Mouse (Mus musculus): ENCODE measurements around the gene Gm4131. TPM values are rescaled to one million over a fixed set of nuclear protein-coding genes. Genes with fewer than 3 reads are reported as not detected.

The Gm4131 gene
- polyA plus RNA-seq, 1 experiment = not detected

- TF ChIP-seq USF1 (IDR thresholded peaks at IDR 0.05; ENCODE audit: low read depth) (no peak), MYOG (IDR thresholded peaks at IDR 0.05; ENCODE audit: control insufficient read depth, extremely low read depth, insufficient read length) (no peak), FOSL1 (IDR thresholded peaks at IDR 0.05; ENCODE audit: insufficient read depth, low read length, poor library complexity, severe bottlenecking) (no peak)
- Histone ChIP-seq H3K27me3 (ENCODE audit: control insufficient read depth, insufficient read depth, insufficient read length) (peaks cover 4% of the 10 kb centered on the region), H3K79me3 (ENCODE audit: low read depth) (no peaks in the 10 kb centered on the region), H3K36me3 (ENCODE audit: control insufficient read depth, insufficient read depth) (no peaks in the 10 kb centered on the region), H3ac (ENCODE audit: control insufficient read depth, insufficient read length, low read depth) (no peak overlapping the region), H3K4me3 (ENCODE audit: insufficient read depth, poor library complexity, severe bottlenecking) (no peak overlapping the region), H3K79me2 (ENCODE audit: control insufficient read depth, insufficient read depth) (no peaks in the 10 kb centered on the region)
Observed at GRCm38 (mm10) chr14:62417501-62417900, 149.2 kb downstream of the Gm4131 start.

GRCm38 (mm10) chr14:62416742-62417134 lies 150.0 kb downstream of the Gm4131 start:
- Histone ChIP-seq H3K27me3 (ENCODE audit: control insufficient read depth, insufficient read depth, insufficient read length) (peaks cover 6% of the 10 kb centered on the region), H3K36me3 (ENCODE audit: control insufficient read depth, insufficient read depth) (no peaks in the 10 kb centered on the region), H3K79me3 (ENCODE audit: low read depth) (no peaks in the 10 kb centered on the region), H3K4me3 (ENCODE audit: insufficient read depth, poor library complexity, severe bottlenecking) (no peak overlapping the region), H3ac (ENCODE audit: control insufficient read depth, insufficient read length, low read depth) (no peak overlapping the region), H3K79me2 (ENCODE audit: control insufficient read depth, insufficient read depth) (no peaks in the 10 kb centered on the region)
- TF ChIP-seq CEBPB (IDR thresholded peaks at IDR 0.05; ENCODE audit: low read depth) (no peak), FOSL1 (IDR thresholded peaks at IDR 0.05; ENCODE audit: insufficient read depth, low read length, poor library complexity, severe bottlenecking) (no peak), CTCF (IDR thresholded peaks at IDR 0.05; ENCODE audit: control insufficient read depth, insufficient read depth, insufficient read length) (no peak), MAX (IDR thresholded peaks at IDR 0.05) (no peak), USF1 (IDR thresholded peaks at IDR 0.05; ENCODE audit: low read depth) (no peak), MYOG (IDR thresholded peaks at IDR 0.05; ENCODE audit: control insufficient read depth, extremely low read depth, insufficient read length) (no peak), MYOD1 (IDR thresholded peaks at IDR 0.05; ENCODE audit: control insufficient read depth, insufficient read length, low read depth) (no peak)

- Histone ChIP-seq H3K27me3 (ENCODE audit: control insufficient read depth, insufficient read depth, insufficient read length) (peaks cover 12% of the 10 kb centered on the region), H3ac (ENCODE audit: control insufficient read depth, insufficient read length, low read depth) (no peak overlapping the region), H3K4me3 (ENCODE audit: insufficient read depth, poor library complexity, severe bottlenecking) (no peak overlapping the region), H3K79me3 (ENCODE audit: low read depth) (no peaks in the 10 kb centered on the region), H3K79me2 (ENCODE audit: control insufficient read depth, insufficient read depth) (no peaks in the 10 kb centered on the region), H3K36me3 (ENCODE audit: control insufficient read depth, insufficient read depth) (no peaks in the 10 kb centered on the region)
- TF ChIP-seq MAX (IDR thresholded peaks at IDR 0.05) = no peak
Observed at GRCm38 (mm10) chr14:62416007-62416741, 150.5 kb downstream of the Gm4131 start.

Other genes starting within 250 kb of the Gm4131 start
- gene Gucy1b2, start 110.6 kb downstream of the Gm4131 start, polyA plus RNA-seq (2012; fragmentation: generic; extraction: Trizol) = not detected
- 0.19 TPM for gene Fam124a, start 11.2 kb downstream of the Gm4131 start, polyA plus RNA-seq (2012; fragmentation: generic; extraction: Trizol)
- gene Serpine3, start 96.7 kb upstream of the Gm4131 start, polyA plus RNA-seq (2012; fragmentation: generic; extraction: Trizol) = not detected
- 6.7 TPM for gene Ints6, start 194.2 kb upstream of the Gm4131 start, polyA plus RNA-seq (2012; fragmentation: generic; extraction: Trizol)